8 mouse cellular contexts compared by ENCODE assay signal in the genomic region with DNA sequence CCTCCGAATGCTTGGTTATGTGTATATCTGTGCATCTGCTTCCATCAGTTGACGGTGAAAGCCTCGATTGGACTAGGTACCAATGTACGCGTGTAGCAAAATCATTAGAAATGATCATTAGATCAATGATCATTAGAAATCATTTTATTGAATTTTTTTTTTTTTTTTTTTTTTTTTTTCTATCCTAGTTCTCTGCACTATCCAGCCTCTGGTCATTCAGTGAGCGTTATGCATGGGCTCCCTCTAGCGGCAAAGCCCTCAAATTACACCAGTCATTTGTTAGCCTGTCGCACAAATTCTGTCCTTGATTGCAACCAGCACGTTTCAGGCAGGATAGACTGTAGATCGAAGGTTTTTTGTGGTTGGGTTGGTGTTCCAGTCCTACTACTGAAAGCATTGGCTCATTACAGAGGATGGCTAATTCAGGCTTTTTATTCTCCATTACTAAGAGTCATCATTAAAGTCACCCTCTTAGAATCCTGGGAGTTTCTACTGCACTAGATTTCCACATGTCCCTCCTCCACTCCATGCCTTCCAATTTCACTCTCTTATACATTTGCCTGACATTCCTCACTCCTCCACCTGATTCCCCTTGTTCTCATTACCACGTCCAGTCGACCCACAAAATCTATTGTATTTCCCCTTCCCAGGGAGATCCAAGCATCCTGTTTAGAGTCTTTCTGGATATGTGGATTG. TPM values are rescaled to one million over a fixed set of nuclear protein-coding genes. Genes with fewer than 3 reads are reported as not detected.
DNase-seq lines count a peak whose midpoint lies in the region; ATAC-seq and TF ChIP-seq lines count a peak whose summit lies in the region.

No protein-coding gene starts in this region.

- no peaks in the 10 kb centered on the region for H3K36me3 ChIP-seq in hindbrain, embryonic 10.5 days

- no peak overlapping the region for H3K27ac ChIP-seq in hindbrain, embryonic 10.5 days

- whole genome bisulfite sequencing in hindbrain, embryonic 10.5 days = 40% methylated on average over 12 of the region's 12 CpGs

- in situ Hi-C loops in Patski (cut with MboI; ENCODE audit: low pct_unique_long_range_greater_than_20kb) = loop anchor here (25.0 kb wide), 1 partner anchor 784 kb away; no protein-coding TSS in a partner anchor

- peaks cover 17% of the 10 kb centered on the region for H3K27me3 ChIP-seq in Patski
- no peaks in the 10 kb centered on the region for H3K27me3 ChIP-seq in hindbrain, embryonic 10.5 days (ENCODE audit: insufficient read depth, poor library complexity, severe bottlenecking)

- POLR2A ChIA-PET in Patski (lab: Charles Lee) = no interaction called here

- DNase-seq in gastrocnemius, adult 18-20 months (ENCODE audit: low spot score) = peak; percentile 8
- DNase-seq in gastrocnemius, adult 8-10 months (ENCODE audit: low spot score in 2 of 2) = no peak
- no peak for DNase-seq in Patski (ENCODE audit: low read depth, low spot score)
- peak; percentile 51 for DNase-seq in hindbrain, embryonic 10.5 days (ENCODE audit: low spot score)
- DNase-seq in layer of hippocampus, postnatal 10 days (ENCODE audit: low spot score in 2 of 2) = peak; percentile 55 to 65
- DNase-seq in right cerebral cortex, postnatal 36 days (ENCODE audit: low spot score in 2 of 2) = peak; percentile 16 to 24

- ATAC-seq in Patski = peak; percentile 74
- peak; percentile 96 for ATAC-seq in common myeloid progenitor, adult 5-6 weeks (replicated peaks; ENCODE audit: low read depth, poor library complexity, severe bottlenecking)
- peak; percentile 98 for ATAC-seq in megakaryocyte progenitor cell, adult 5-6 weeks (replicated peaks; ENCODE audit: poor library complexity)

- H3K9me3 ChIP-seq in hindbrain, embryonic 10.5 days = no peaks in the 10 kb centered on the region

- CTCF ChIA-PET in Patski (lab: Charles Lee) = interaction anchor here (0.7 to 0.9 kb wide), 2 partner anchors 9 to 23 kb away, joined by 3 to 5 read pairs; no protein-coding TSS in a partner anchor

- no peak overlapping the region for H3K4me3 ChIP-seq in hindbrain, embryonic 10.5 days

- TF ChIP-seq CTCF in Patski (IDR thresholded peaks at IDR 0.05) = peak; percentile 85

- no peaks in the 10 kb centered on the region for H3K4me1 ChIP-seq in hindbrain, embryonic 10.5 days (replicated peaks)

RNA-seq across cellular contexts. Expression of a gene that starts 38.1 kb away (rescaled TPM):
- total RNA-seq in gastrocnemius, adult 18-20 months (2021) = not detected
- not detected for total RNA-seq in gastrocnemius, adult 8-10 months (2022)
- polyA plus RNA-seq in Patski (2021) = not detected
- not detected in 2 replicates for total RNA-seq in common myeloid progenitor, adult 5-6 weeks (2017)
- polyA plus RNA-seq in hindbrain, embryonic 10.5 days (2016; fragmentation: Nextera tagmentation; extraction: Ambion mirVana) = 0.50 and 1.1 TPM in 2 replicates
- total RNA-seq in layer of hippocampus, postnatal 10 days (2021) = 1 to 10 TPM; 5.2 to 6.2 TPM
- not detected in 2 replicates for total RNA-seq in megakaryocyte progenitor cell, adult 5-6 weeks (2015)
- not detected in 2 replicates for total RNA-seq in megakaryocyte progenitor cell, adult 5-6 weeks (2017)

Comparison
In these comparisons a context has a peak if more than half of its experiments do, and no peak if none do; other contexts are left out.
1. DNase-seq: peak in gastrocnemius, adult 18-20 months (single experiment), hindbrain, embryonic 10.5 days (single experiment), layer of hippocampus, postnatal 10 days (2 of 2) and right cerebral cortex, postnatal 36 days (2 of 2); none in gastrocnemius, adult 8-10 months (0 of 2) and Patski (single experiment).
2. Peak in every context shown above with its lines, with median percentiles within 50 percentile points of each other: ATAC-seq.